ENCODE assay signal across 24 mouse cellular contexts in the genomic region with DNA sequence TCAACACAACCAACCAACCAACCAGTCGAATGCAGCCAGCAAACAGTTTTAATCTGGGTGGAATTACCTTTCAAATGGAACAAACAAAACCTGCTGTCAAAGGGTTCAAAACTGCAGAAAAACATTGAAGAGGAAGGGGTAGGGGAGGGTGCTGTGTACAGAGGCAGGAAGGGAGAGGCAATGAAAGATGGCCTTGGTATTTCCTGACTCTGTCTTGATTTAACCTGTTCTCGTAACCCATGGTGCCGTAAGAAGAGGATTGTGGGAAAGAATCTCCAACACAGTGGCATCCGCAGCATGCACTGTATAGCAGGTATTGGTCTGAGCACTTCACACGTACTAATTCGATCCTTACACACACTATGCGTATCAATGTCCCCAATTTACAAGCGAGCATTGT.
DNase-seq lines count a peak whose midpoint lies in the region; ATAC-seq lines count a peak whose summit lies in the region.
"Had no signal": no experiment of that assay in that cellular context is flagged by ENCODE, and none has a peak within 500 bp of the region (broad histone marks: within the 10 kb centered on the region; RNA-seq: fewer than 3 reads in every experiment).

No protein-coding gene starts in this region.

- 0 out of 2 replicates have a peak, but pooled peaks have one; percentile 47 for ATAC-seq in heart, embryonic 15.5 days (replicated peaks; ENCODE audit: insufficient number of reproducible peaks, insufficient read depth, low FRiP score, low read depth)
- peak; percentile 60 for ATAC-seq in inflammation-experienced regulatory T-cells, adult 6 months
- ATAC-seq in megakaryocyte, adult 5-6 weeks (ENCODE audit: poor library complexity, severe bottlenecking) = no peak
- ATAC-seq: forebrain, embryonic 16.5 days; hindbrain, embryonic 16.5 days; intestine, embryonic 16.5 days; Patski had no signal

- no peaks in the 10 kb centered on the region for H3K9me3 ChIP-seq in heart, embryonic 15.5 days (replicated peaks)
- no peaks in the 10 kb centered on the region for H3K9me3 ChIP-seq in heart, embryonic 10.5 days
- no peaks in the 10 kb centered on the region for H3K9me3 ChIP-seq in limb, embryonic 10.5 days (replicated peaks)
- H3K9me3 ChIP-seq: embryonic facial prominence, embryonic 13.5 days; forebrain, embryonic 12.5 days; heart, embryonic 13.5 days; hindbrain, embryonic 12.5 days had no signal

- H3K36me3 ChIP-seq in heart, embryonic 15.5 days = no peaks in the 10 kb centered on the region
- H3K36me3 ChIP-seq in heart, embryonic 10.5 days = no peaks in the 10 kb centered on the region
- H3K36me3 ChIP-seq in limb, embryonic 10.5 days = no peaks in the 10 kb centered on the region
- H3K36me3 ChIP-seq: embryonic facial prominence, embryonic 13.5 days; forebrain, embryonic 12.5 days; heart, embryonic 13.5 days; hindbrain, embryonic 12.5 days had no signal

- H3K27ac ChIP-seq in heart, embryonic 15.5 days = no peak overlapping the region
- no peak overlapping the region for H3K27ac ChIP-seq in heart, embryonic 10.5 days
- H3K27ac ChIP-seq in limb, embryonic 10.5 days = no peak overlapping the region
- H3K27ac ChIP-seq: embryonic facial prominence, embryonic 13.5 days; forebrain, embryonic 12.5 days; heart, embryonic 13.5 days; hindbrain, embryonic 12.5 days had no signal

- no peak for DNase-seq in heart, embryonic 10.5 days (ENCODE audit: low spot score)
- peak; percentile 39 for DNase-seq in CD4-positive helper T cell, adult 2 months (ENCODE audit: low read depth, low spot score)
- peak; percentile 5 for DNase-seq in ES-CJ7 (ENCODE audit: low read depth, low spot score)
- DNase-seq in heart, adult 18-20 months = no peak
- DNase-seq in limb, embryonic 10.5 days (ENCODE audit: low spot score) = no peak
- DNase-seq: adrenal gland, postnatal 10 days; B cell, adult 2 months; cerebellum, adult 18-20 months; cerebellum, adult 9-11 months; cerebellum, postnatal 36 days; gastrocnemius, postnatal 14 days; heart, postnatal 10 days; heart, postnatal 4 days had no signal

- no peak overlapping the region for H3K9ac ChIP-seq in heart, embryonic 15.5 days
- H3K9ac ChIP-seq: embryonic facial prominence, embryonic 13.5 days; forebrain, embryonic 12.5 days; heart, embryonic 13.5 days; hindbrain, embryonic 12.5 days had no signal

- WGBS in heart, embryonic 15.5 days = 83% methylated on average over 8 of the region's 8 CpGs
- WGBS in heart, embryonic 10.5 days = 83% methylated on average over 8 of the region's 8 CpGs
- 87% methylated on average over 8 of the region's 8 CpGs for WGBS in limb, embryonic 10.5 days

- H3K27me3 ChIP-seq in heart, embryonic 15.5 days = no peaks in the 10 kb centered on the region
- no peaks in the 10 kb centered on the region for H3K27me3 ChIP-seq in heart, embryonic 10.5 days (ENCODE audit: insufficient read depth, poor library complexity, severe bottlenecking)
- H3K27me3 ChIP-seq in limb, embryonic 10.5 days (ENCODE audit: low read depth, poor library complexity, severe bottlenecking) = no peaks in the 10 kb centered on the region
- H3K27me3 ChIP-seq: embryonic facial prominence, embryonic 13.5 days; forebrain, embryonic 12.5 days; heart, embryonic 13.5 days; hindbrain, embryonic 12.5 days; Patski had no signal

- H3K4me1 ChIP-seq in heart, embryonic 15.5 days (replicated peaks) = no peaks in the 10 kb centered on the region
- H3K4me1 ChIP-seq in heart, embryonic 10.5 days = 0 out of 2 replicates have a peak, but pooled peaks cover 5% of the 10 kb centered on the region
- H3K4me1 ChIP-seq in limb, embryonic 10.5 days = no peaks in the 10 kb centered on the region
- H3K4me1 ChIP-seq: forebrain, embryonic 12.5 days; heart, embryonic 13.5 days; hindbrain, embryonic 12.5 days had no signal

- H3K4me3 ChIP-seq in heart, embryonic 15.5 days = no peak overlapping the region
- H3K4me3 ChIP-seq in heart, embryonic 10.5 days = no peak overlapping the region
- H3K4me3 ChIP-seq in limb, embryonic 10.5 days = no peak overlapping the region
- H3K4me3 ChIP-seq: embryonic facial prominence, embryonic 13.5 days; forebrain, embryonic 12.5 days; heart, embryonic 13.5 days; hindbrain, embryonic 12.5 days had no signal

- no peak overlapping the region for H3K4me2 ChIP-seq in heart, embryonic 15.5 days
- H3K4me2 ChIP-seq: embryonic facial prominence, embryonic 13.5 days; forebrain, embryonic 12.5 days; heart, embryonic 13.5 days; hindbrain, embryonic 12.5 days had no signal

Comparison
In these comparisons a context has a peak if more than half of its experiments do, and no peak if none do; other contexts are left out.
1. DNase-seq: peak in CD4-positive helper T cell, adult 2 months (single experiment) and ES-CJ7 (single experiment); none in heart, embryonic 10.5 days (single experiment), heart, adult 18-20 months (0 of 2) and limb, embryonic 10.5 days (single experiment).